Mouse (Mus musculus): ENCODE results near the gene Syn1. TPM values are rescaled to one million over a fixed set of nuclear protein-coding genes. Genes with fewer than 3 reads are reported as not detected.

The Syn1 gene
- total RNA-seq, 1 experiment from 2014 or later = not detected

- no peak for ATAC-seq (replicated peaks; ENCODE audit: insufficient number of reproducible peaks, low FRiP score, low TSS enrichment, poor library complexity, severe bottlenecking)
These were observed 52.7 kb downstream of the Syn1 start for GRCm38 (mm10) chrX:20868091-20868490.

DNA sequence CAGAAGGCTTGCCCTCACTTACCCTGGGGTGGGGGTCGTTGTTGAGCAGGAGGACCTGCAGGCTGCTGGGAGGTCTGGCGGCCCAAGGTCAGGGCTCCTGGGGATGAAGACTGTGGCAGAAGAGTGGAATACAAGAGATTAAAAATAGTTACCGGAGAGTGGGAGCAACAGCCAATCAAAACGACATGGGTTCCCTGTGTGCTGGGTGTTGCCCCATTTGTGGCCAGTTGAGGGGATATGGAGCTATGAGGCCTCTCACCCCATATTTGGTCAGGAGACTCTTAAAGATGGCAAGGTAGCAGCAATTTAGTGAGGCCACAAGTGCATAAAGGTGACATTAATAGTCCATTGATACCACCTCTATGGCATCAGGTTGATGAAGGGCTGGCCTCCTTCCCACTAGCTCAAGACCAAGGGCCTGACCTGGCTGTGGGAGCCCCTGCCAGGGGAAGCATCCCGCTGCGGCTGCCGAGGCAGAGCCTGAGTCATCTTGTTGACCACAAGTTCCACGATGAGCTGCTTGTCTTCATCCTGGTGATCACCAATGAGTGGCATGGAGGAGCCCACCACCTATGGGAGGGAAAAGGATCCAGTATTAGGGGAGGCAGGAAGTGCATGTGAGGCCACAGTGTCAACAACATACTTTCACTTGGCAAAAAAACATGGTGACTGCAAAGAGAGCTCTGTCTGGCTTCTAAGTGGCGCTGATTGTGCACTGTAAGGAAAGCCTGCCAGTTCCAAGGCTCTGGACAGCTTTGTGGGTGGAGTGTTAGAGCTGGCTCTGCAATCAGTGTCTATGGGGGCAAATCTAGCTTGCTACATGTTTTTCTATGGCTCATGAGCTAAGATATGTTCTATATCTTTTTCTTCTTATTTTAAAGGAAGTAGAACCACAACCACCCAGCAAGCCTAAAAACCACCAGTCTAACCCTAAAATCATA lies 57.4 kb downstream of the Syn1 start:
- ATAC-seq (replicated peaks; ENCODE audit: insufficient number of reproducible peaks, low FRiP score, low TSS enrichment, poor library complexity, severe bottlenecking) = no peak

DNA sequence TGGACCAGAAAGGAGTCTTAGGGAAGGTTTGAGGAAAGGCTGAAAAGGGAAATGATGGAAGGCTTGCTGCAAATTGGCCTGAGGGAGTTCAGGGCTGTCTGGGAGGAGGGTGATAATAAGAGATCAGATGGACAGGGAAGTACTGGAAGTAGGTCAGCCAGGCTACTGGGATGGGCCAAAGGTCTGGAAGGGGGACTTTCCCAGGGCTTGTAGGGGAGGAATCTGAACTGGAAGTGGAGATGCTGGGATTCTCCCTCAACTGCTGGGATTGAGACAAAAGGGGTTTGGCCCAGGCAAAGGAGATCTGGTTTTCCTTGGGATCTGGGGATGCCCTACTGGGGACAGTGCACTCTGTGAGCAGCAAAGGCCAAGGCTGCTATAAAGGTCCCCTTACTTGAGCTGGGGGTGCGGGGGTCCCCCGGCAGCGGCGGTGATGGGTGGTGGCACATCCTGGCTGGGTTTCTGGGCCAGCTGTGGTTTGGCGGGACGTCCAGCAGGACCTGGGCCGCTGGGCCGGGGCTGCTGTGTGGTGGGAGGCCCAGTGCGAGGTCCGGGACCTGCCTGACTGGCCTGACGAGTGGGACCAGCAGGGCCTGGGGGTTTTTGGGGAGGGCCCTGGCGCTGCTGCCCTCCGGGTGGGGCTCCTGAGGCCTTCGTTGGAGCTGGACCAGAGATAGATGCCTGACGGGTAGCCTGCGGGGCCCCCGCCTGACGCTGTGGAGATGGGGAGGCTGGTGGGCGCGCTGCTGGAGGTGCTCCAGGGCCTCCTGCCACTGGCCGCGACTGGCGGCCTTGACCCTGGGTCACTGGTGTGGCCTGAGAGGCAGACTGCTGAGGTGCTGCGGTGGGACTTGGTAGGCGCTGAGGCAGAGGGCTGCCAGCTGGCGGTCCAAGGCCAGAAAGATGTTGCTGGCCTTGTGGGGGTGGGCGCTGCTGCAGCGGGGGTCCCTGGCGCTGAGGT lies 58.4 kb downstream of the Syn1 start:
- no peak for ATAC-seq (replicated peaks; ENCODE audit: insufficient number of reproducible peaks, low FRiP score, low TSS enrichment, poor library complexity, severe bottlenecking)

- ATAC-seq (replicated peaks; ENCODE audit: insufficient number of reproducible peaks, low FRiP score, low TSS enrichment, poor library complexity, severe bottlenecking) = no peak
These were observed 59.2 kb downstream of the Syn1 start for GRCm38 (mm10) chrX:20861453-20862104.

DNA sequence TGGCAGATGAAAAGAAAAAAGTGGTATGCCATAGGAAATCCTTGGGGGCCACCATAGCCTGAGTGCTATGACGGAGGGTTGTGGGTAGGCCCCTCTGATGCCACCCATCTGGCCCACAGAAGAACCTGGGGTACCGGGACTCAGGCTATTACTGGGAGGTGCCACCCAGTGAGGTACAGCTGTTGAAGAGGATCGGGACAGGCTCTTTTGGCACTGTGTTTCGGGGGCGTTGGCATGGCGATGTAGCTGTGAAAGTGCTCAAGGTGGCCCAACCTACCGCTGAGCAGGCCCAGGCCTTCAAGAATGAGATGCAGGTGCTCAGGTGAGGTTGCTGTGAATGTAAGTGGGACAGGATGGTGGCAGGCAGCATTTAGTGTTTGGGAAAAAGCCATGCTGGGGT lies 67.0 kb downstream of the Syn1 start:
- ATAC-seq (replicated peaks; ENCODE audit: insufficient number of reproducible peaks, low FRiP score, low TSS enrichment, poor library complexity, severe bottlenecking) = no peak

GRCm38 (mm10) chrX:20848256-20848984 lies 72.4 kb downstream of the Syn1 start:
- ATAC-seq (replicated peaks; ENCODE audit: insufficient number of reproducible peaks, low FRiP score, low TSS enrichment, poor library complexity, severe bottlenecking) = peak; percentile 100

DNA sequence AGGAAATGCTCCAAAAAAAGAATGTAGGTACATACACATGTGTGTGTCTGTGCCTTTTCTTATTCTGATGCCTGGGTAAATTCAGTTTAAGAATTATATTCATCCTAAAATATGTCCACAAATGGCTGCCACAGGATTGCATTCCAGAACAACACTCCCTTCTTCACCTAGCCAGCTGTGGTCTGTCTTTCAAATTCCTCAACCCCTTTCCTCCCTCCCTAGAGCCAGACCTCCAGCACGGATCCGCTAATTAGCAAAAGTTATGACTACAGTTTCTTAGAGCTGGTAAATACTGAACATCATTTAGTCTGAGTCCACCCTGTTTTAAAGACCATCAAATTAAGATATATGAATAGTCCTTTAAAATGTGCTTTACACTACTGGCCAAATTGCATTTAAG lies 73.0 kb downstream of the Syn1 start:
- ATAC-seq (replicated peaks; ENCODE audit: insufficient number of reproducible peaks, low FRiP score, low TSS enrichment, poor library complexity, severe bottlenecking) = no peak

DNA sequence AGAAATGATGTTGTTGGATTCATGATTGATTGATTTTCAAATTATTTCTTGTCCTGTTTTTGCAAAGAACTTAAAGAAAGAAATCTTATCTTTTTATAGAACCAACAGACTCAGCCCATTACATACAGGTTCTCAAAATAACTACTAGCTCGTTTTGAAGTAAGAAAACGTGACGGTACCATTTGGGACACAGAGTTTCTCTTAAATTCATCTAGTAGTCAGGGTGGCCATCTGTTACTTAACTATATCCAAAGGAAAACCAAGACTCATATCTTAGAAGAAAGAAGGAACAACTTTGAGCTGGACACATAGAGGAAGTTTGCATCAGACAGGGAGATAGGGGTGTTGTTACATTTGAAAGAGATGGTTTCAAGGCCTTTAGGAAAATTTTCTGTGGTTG lies 73.6 kb downstream of the Syn1 start:
- no peak for ATAC-seq (replicated peaks; ENCODE audit: insufficient number of reproducible peaks, low FRiP score, low TSS enrichment, poor library complexity, severe bottlenecking)

GRCm38 (mm10) chrX:20828934-20829333 lies 91.9 kb downstream of the Syn1 start:
- no peak for ATAC-seq (replicated peaks; ENCODE audit: insufficient number of reproducible peaks, low FRiP score, low TSS enrichment, poor library complexity, severe bottlenecking)

- peak; percentile 79 for ATAC-seq (replicated peaks; ENCODE audit: insufficient number of reproducible peaks, low FRiP score, low TSS enrichment, poor library complexity, severe bottlenecking)
These were observed 100.9 kb downstream of the Syn1 start for GRCm38 (mm10) chrX:20819708-20820426.

DNA sequence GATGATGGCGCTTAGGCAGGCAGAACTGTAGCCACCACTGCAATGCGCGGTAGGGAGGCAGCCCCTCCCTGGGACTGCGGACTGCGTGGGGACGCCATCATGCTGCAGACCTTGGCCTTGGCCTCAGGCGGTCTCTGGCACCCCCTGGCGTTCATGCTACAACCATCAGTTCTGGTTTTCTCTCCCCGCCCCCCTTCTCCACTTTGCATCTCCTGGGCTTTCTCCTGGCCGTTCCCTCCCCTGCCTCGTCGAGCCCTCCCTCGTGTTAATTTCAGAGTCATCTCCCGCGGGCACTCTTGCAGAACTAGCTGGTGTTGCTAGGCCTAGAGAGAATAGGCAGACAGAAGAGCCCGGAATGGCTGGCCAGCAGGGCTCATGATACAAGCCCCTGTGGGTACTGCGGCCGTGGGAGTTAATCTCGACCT lies 101.6 kb downstream of the Syn1 start:
- peak; percentile 99 for ATAC-seq (replicated peaks; ENCODE audit: insufficient number of reproducible peaks, low FRiP score, low TSS enrichment, poor library complexity, severe bottlenecking)

DNA sequence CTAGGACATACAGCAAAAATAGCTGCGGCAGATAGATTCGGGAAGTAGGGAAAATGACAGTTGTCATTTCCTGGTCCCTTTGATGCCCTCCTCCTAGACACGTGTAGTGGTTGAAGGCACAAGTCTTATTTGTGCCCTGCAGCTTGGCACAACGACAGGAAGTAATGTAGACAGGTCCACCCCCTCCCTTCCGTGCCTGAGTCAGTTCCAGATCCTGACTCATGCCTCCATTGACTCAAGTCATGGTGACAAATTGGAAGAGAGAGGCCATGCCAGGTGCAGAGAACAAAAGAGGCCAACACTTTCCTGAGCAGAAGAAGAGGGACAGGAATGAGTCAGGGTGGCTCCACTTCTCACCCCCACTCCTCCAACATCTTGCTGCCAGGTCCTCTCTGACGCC lies 103.8 kb downstream of the Syn1 start:
- ATAC-seq (replicated peaks; ENCODE audit: insufficient number of reproducible peaks, low FRiP score, low TSS enrichment, poor library complexity, severe bottlenecking) = no peak

Other genes starting within 250 kb of the Syn1 start
- 19.4 to 50.3 TPM (median 29.2 TPM) in 3 replicates for gene Cdk16, start 233.1 kb downstream of the Syn1 start, total RNA-seq (2017)
- 4.3 to 12.9 TPM (median 5.1 TPM) in 3 replicates for gene Usp11, start 217.1 kb downstream of the Syn1 start, total RNA-seq (2017)
- gene Araf, start 123.2 kb downstream of the Syn1 start, total RNA-seq (2017) = 52.9 to 87.7 TPM (median 65.5 TPM) in 3 replicates
- gene Timp1, start 50.8 kb downstream of the Syn1 start, total RNA-seq (2017) = not detected in 3 replicates
- 12.6 to 15.5 TPM (median 14.7 TPM) in 3 replicates for gene Cfp, start 10.6 kb upstream of the Syn1 start, total RNA-seq (2017)
- gene Elk1, start 29.6 kb upstream of the Syn1 start, total RNA-seq (2017) = 2.9 to 7.2 TPM (median 3.8 TPM) in 3 replicates
- gene Uxt, start 41.0 kb upstream of the Syn1 start, total RNA-seq (2017) = 23.6 to 31.9 TPM (median 26.4 TPM) in 3 replicates
- gene Zfp182, start 141.3 kb upstream of the Syn1 start, total RNA-seq (2017) = 22.5 to 40.9 TPM (median 33.2 TPM) in 3 replicates
- not detected in 3 replicates for gene Spaca5, start 147.4 kb upstream of the Syn1 start, total RNA-seq (2017)
- 0.21 to 6.3 TPM in 2 of 3 replicates, not detected in the other for gene Zfp300, start 168.5 kb upstream of the Syn1 start, total RNA-seq (2017)
- not detected in 3 replicates for gene Ssxa1, start 194.8 kb upstream of the Syn1 start, total RNA-seq (2017)

All from monocyte, adult 5-6 weeks (primary cell).